Mouse (Mus musculus) liver, adult 2 months (tissue): ENCODE results near the gene Hist1h4h.

Experiments
- CTCF ChIP-seq: fragments of 200-500 bp; IDR thresholded peaks from 2 replicates; pipeline ENCODE4 v1.5.1; 2011; ENCODE audit warnings: low read depth, low read length, control low read depth
- POLR2A ChIP-seq: fragments of 200-500 bp; IDR thresholded peaks from 2 replicates; pipeline ENCODE4 v1.6.1; 2011; ENCODE audit warnings: low read length, control low read depth; ENCODE audit not compliant: insufficient read depth; ENCODE audit errors: extremely low read depth

DNA sequence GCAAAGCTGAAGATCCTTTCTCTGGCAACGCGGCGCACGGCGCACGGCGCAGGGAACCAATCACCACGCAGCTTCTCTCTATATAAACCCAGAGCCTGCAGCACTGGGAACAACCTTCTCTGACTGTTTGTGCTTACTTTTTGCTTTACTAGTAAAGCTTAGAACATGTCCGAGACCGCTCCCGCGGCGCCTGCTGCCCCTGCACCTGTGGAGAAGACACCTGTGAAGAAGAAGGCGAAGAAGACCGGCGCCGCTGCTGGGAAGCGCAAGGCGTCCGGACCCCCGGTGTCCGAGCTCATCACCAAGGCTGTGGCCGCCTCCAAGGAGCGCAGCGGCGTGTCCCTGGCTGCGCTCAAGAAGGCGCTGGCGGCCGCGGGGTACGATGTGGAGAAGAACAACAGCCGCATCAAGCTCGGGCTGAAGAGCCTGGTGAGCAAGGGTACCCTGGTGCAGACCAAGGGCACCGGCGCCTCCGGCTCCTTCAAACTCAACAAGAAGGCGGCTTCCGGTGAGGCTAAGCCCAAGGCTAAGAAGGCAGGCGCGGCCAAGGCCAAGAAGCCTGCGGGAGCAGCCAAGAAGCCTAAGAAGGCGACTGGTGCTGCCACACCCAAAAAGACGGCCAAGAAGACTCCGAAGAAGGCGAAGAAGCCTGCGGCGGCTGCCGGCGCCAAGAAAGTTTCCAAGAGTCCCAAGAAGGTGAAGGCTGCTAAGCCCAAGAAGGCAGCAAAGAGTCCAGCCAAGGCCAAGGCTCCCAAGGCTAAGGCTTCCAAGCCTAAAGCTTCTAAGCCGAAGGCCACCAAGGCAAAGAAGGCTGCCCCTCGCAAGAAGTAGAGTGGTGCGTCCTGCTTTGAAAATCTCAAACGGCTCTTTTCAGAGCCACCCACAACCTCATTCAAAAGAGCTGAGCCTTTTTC is 24.3 kb downstream of the Hist1h4h start:
- TF ChIP-seq CTCF (no peak), POLR2A (peak; percentile 90)
